In genomic region chr4:101263968-101264740, GRCm38 (mm10) we compare ENCODE assay signal across 8 mouse cellular contexts. TPM values are rescaled to one million over a fixed set of nuclear protein-coding genes. Genes with fewer than 3 reads are reported as not detected.
DNase-seq lines count a peak whose midpoint lies in the region; ATAC-seq lines count a peak whose summit lies in the region.

No protein-coding gene starts in this region.

- peak overlapping the region; percentile 70 for H3K4me3 ChIP-seq in lung, embryonic 15.5 days
- H3K4me3 ChIP-seq in forebrain, embryonic 12.5 days (replicated peaks), result peak overlapping the region; percentile 94
- H3K4me3 ChIP-seq in limb, embryonic 15.5 days, result peak overlapping the region; percentile 95
- peak overlapping the region; percentile 90 for H3K4me3 ChIP-seq in neural tube, embryonic 12.5 days

- peak overlapping the region; percentile 74 for H3K9ac ChIP-seq in lung, embryonic 15.5 days
- peak overlapping the region; percentile 87 for H3K9ac ChIP-seq in forebrain, embryonic 12.5 days
- peak overlapping the region; percentile 95 for H3K9ac ChIP-seq in limb, embryonic 15.5 days
- peak overlapping the region; percentile 89 for H3K9ac ChIP-seq in neural tube, embryonic 12.5 days

- ATAC-seq in lung, embryonic 15.5 days (ENCODE audit: borderline replicate concordance, extremely low read depth, low FRiP score, low TSS enrichment), result peak; percentile 24; the same call in 1 of the 2 replicates
- no peak; the same call in 1 of the 2 replicates for ATAC-seq in forebrain, embryonic 12.5 days (ENCODE audit: low FRiP score)
- ATAC-seq in limb, embryonic 15.5 days (ENCODE audit: insufficient number of reproducible peaks, low FRiP score, low TSS enrichment, low read depth), result no peak
- peak; percentile 6; the same call in 1 of the 2 replicates for ATAC-seq in neural tube, embryonic 12.5 days (ENCODE audit: low FRiP score, low read depth)

- H3K9me3 ChIP-seq in lung, embryonic 15.5 days, result no peaks in the 10 kb centered on the region
- no peaks in the 10 kb centered on the region for H3K9me3 ChIP-seq in forebrain, embryonic 12.5 days
- H3K9me3 ChIP-seq in limb, embryonic 15.5 days, result no peaks in the 10 kb centered on the region
- H3K9me3 ChIP-seq in neural tube, embryonic 12.5 days, result no peaks in the 10 kb centered on the region

- 0 out of 2 replicates have a peak, but pooled peaks cover 12% of the 10 kb centered on the region for H3K4me1 ChIP-seq in lung, embryonic 15.5 days
- peaks cover 5% of the 10 kb centered on the region for H3K4me1 ChIP-seq in forebrain, embryonic 12.5 days
- H3K4me1 ChIP-seq in limb, embryonic 15.5 days, result peaks cover 8% of the 10 kb centered on the region; the same call in 1 of the 2 replicates
- H3K4me1 ChIP-seq in neural tube, embryonic 12.5 days, result peaks cover 4% of the 10 kb centered on the region; the same call in 1 of the 2 replicates

- no peaks in the 10 kb centered on the region for H3K27me3 ChIP-seq in lung, embryonic 15.5 days
- no peaks in the 10 kb centered on the region for H3K27me3 ChIP-seq in forebrain, embryonic 12.5 days
- no peaks in the 10 kb centered on the region for H3K27me3 ChIP-seq in limb, embryonic 15.5 days
- H3K27me3 ChIP-seq in neural tube, embryonic 12.5 days (replicated peaks), result no peaks in the 10 kb centered on the region

- no peaks in the 10 kb centered on the region for H3K36me3 ChIP-seq in lung, embryonic 15.5 days
- H3K36me3 ChIP-seq in forebrain, embryonic 12.5 days (replicated peaks), result no peaks in the 10 kb centered on the region
- no peaks in the 10 kb centered on the region for H3K36me3 ChIP-seq in limb, embryonic 15.5 days
- H3K36me3 ChIP-seq in neural tube, embryonic 12.5 days, result no peaks in the 10 kb centered on the region

- H3K4me2 ChIP-seq in lung, embryonic 15.5 days, result peak overlapping the region; percentile 76
- peak overlapping the region; percentile 79 for H3K4me2 ChIP-seq in forebrain, embryonic 12.5 days
- H3K4me2 ChIP-seq in limb, embryonic 15.5 days, result peak overlapping the region; percentile 60
- H3K4me2 ChIP-seq in neural tube, embryonic 12.5 days (replicated peaks), result peak overlapping the region; percentile 69

- peak overlapping the region; percentile 87; the same call in 1 of the 2 replicates for H3K27ac ChIP-seq in lung, embryonic 15.5 days
- H3K27ac ChIP-seq in forebrain, embryonic 12.5 days, result peak overlapping the region; percentile 73; the same call in 1 of the 2 replicates
- H3K27ac ChIP-seq in limb, embryonic 15.5 days, result peak overlapping the region; percentile 91
- H3K27ac ChIP-seq in neural tube, embryonic 12.5 days, result peak overlapping the region; percentile 50; the same call in 1 of the 2 replicates

- 7% methylated on average over 26 of the region's 26 CpGs for WGBS in lung, embryonic 15.5 days
- WGBS in forebrain, embryonic 12.5 days, result 7% methylated on average over 26 of the region's 26 CpGs
- WGBS in limb, embryonic 15.5 days, result 4% methylated on average over 26 of the region's 26 CpGs
- WGBS in neural tube, embryonic 12.5 days, result 6% methylated on average over 26 of the region's 26 CpGs

- peak; percentile 18 for DNase-seq in adrenal gland, postnatal 25 days
- DNase-seq in adrenal gland, adult 2 months, result no peak
- DNase-seq in lung, postnatal 4 days, result no peak
- no peak for DNase-seq in layer of hippocampus, postnatal 14 days (ENCODE audit: low spot score in 2 of 2)

RNA-seq across cellular contexts. Expression of gene Jak1, which starts 0.9 kb away (rescaled TPM):
- 140 and 142 TPM in 2 replicates for total RNA-seq in adrenal gland, postnatal 25 days (2021)
- 100 to 1,000 TPM; 116 to 157 TPM for total RNA-seq in adrenal gland, adult 2 months (2021)
- polyA plus RNA-seq in adrenal gland, adult 2 months (2012; rRNA removed), result 78.1 and 118 TPM in 2 replicates
- polyA plus RNA-seq in lung, embryonic 15.5 days (2015; fragmentation: Nextera tagmentation; extraction: Ambion mirVana), result 75.1 and 84.6 TPM in 2 replicates
- 44.9 and 46.0 TPM in 2 replicates for polyA plus RNA-seq in forebrain, embryonic 12.5 days (2016; fragmentation: Nextera tagmentation; extraction: Ambion mirVana)
- polyA plus RNA-seq in limb, embryonic 15.5 days (2015; fragmentation: Nextera tagmentation; extraction: Ambion mirVana), result 99.7 and 99.9 TPM in 2 replicates
- 52.7 and 64.7 TPM in 2 replicates for polyA plus RNA-seq in neural tube, embryonic 12.5 days (2016; fragmentation: Nextera tagmentation; extraction: Ambion mirVana)
- 100 to 1,000 TPM; 105 to 108 TPM for total RNA-seq in layer of hippocampus, postnatal 14 days (2021)

Comparison
In these comparisons a context has a peak if more than half of its experiments do, and no peak if none do; other contexts are left out.
1. ATAC-seq: peak in lung, embryonic 15.5 days (single experiment) and neural tube, embryonic 12.5 days (single experiment); none in forebrain, embryonic 12.5 days (single experiment) and limb, embryonic 15.5 days (single experiment).
2. Peak in every context shown above with its lines, with median percentiles within 50 percentile points of each other: H3K27ac ChIP-seq, H3K4me2 ChIP-seq, H3K4me3 ChIP-seq and H3K9ac ChIP-seq.